Mouse (Mus musculus): Measurements from ENCODE around the gene St8sia6.

Gene St8sia6

DNA sequence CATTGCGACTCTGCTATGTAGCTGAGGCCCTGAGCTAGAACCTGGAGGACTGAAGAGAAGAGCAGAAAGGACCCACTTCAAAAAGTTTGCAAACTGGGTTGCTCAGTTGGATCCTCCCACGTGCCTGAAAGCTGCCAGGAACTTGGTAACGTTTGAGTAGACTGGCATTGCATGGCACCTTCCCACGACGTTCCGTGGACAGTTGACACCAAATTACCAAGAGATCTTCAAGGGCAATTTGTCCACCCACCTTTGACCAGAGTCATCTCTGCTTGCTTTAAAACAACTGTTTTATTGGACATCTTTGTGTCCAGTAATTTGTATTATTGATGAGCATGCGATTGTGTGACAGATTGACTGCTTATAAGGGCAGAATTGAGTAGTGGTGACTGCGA, at the start of gene St8sia6:
Gene St8sia6 (minus strand): TSS at position 96 of the 395 bp plus-strand sequence.
- no peak for DNase-seq

DNA sequence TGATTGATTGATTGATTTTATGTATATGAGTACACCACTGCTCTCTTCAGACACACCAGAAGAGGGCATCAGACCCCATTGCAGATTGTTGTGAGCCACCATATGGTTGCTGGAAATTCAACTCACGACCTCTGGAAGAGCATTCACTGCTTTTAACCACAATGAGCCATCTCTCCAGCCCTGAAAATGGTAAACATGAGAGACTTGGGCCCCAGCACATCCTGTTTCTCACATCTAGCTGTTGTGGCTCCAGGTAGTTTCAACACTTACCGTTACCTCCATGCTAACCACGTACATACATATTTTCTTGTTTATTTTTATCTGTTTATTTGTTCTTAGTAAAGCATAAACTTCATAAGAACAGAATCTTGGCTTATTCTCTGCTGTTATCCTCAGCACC, 42.4 kb upstream of the St8sia6 start:
- no peak for DNase-seq

DNA sequence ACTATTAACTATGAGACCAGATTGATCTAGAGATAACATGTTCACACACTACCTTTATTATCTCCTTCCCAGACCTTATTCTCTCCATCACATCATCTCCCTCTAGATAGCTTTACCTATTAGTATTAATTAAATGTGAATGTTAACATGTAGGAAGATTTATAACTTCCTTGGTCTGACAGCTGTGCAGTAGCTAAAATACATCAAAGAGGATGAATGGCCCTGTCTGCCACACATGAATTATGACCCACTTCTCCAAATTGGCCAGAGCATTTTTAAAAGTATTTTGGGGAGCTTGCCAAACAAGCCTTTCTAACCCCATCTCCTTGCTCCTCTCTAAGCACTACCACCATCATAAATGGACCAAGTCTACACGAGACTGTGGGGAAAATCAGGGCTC, 41.1 kb upstream of the St8sia6 start:
- no peak for DNase-seq

DNA sequence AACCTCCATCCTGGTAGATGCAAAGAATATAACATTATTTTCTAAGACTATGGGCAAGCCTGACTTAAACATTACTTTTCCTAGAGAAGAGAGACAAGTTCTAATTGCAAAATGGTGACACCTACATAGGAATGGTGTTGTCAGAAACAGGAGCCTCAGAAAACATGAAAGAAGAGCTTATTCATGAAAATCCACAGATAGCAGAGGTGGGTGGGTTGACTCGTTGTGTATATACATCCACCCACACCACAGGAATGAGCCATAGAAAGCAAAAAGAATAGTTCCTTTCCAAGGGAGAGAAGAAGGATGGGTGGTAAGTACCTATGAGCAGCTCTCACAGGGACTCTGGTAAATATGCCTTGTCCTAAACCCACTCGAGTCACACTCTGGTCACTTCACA, 22.8 kb upstream of the St8sia6 start:
- no peak for DNase-seq

DNA sequence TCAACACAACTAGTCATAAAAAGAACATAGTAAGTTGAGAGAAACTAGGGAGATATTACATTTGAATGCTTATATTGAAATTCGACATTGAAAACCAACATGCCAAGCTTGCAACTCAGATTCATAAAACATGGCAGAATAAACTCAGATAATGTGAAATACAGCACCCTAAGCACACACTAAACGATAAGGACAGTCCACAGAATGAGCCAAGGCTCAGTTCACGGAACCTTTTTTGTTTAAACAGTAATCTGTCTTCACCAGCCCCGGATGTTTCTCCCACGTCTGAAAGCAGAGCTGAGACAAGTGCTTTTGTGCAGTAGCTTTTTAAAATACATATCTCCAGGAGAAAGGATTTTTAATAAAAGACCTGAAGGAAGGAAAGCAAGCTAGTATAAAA, 14.7 kb upstream of the St8sia6 start:
- DNase-seq, result no peak

- no peak for DNase-seq
Observed at GRCm38 (mm10) chr2:13808008-13808407, 14.1 kb upstream of the St8sia6 start.

DNA sequence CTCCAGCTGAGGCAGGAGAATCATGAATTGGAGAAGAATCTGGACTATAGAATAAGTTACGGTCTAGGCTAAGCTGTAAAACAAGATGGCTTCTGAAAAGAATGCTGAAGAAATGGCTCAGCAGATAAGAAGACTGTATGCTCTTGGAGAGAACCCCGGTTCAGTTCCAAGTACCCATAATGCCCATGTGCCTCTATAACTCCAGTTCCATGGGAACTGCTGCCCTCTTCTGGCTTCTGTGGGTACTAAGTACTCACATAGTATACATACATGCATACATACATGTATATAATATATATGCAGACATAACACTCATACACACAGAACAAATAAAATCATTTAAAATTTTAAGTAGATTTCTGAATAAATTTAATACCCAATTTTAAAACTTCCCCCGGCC, 12.3 kb upstream of the St8sia6 start:
- no peak for DNase-seq

DNA sequence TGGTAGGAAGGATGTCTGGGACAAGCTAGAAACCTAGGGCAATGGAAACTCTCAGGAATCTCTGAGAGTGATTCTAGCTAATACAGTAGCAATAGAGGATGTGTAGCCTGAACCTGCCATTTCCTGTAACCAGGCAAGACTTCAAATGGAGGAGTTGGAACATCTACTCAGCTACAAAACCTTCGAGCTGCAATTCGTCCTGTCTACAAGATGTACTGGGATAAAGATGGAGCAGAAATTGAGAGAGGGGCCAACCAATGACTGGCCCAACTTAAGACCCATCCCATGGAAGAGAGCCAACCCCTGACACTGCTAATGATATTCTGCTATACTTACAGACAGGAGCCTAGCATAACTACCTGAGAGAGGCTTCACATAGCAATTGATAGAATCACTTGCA, 6.8 kb upstream of the St8sia6 start:
- no peak for DNase-seq

DNA sequence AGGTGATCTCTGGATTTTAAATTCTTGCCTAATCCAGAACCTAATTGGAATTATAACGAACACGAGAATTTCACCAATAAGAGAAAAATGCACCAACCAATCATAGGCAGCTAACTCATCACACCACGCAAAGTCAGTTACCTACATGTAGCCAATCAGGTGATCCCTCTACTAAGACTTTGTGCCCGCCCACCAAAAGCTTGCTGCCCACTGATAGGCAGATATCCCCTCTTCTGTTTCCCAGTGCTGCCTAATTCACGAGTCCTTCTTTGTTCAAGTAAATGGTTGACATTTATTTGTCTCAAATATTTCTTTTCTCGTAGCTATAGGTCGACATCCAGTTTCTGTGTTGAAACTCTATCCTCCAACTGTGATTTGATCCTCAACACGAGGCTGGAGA, 582 bp upstream of the St8sia6 start:
- no peak for DNase-seq

- peak; percentile 30 to 42 for DNase-seq
Observed at GRCm38 (mm10) chr2:13793054-13793968, 553 bp downstream of the St8sia6 start.

- DNase-seq, result peak in 1 of 2 experiments; percentile 14
Observed at GRCm38 (mm10) chr2:13792256-13793005, 1.4 kb downstream of the St8sia6 start.

DNA sequence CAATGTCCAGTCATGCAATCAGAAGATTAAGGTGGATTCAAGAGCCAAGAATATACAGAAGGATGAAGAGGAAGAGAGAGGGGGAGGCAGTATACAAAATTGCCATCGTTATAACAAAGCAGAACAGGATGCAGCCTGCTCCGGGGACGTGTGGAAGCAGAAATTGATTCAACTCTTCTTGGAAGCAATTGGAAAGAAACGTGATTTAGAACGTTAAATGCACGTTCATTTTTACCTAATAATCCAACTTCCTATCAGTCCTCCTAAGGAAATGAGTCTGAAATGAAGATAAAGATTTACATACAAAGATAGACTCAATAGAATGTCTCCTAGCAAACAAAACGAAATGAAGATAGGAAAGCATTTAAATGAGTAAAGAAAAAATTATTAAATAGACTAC, 2.3 kb downstream of the St8sia6 start:
- no peak for DNase-seq

GRCm38 (mm10) chr2:13789365-13789764, 4.5 kb downstream of the St8sia6 start:
- no peak for DNase-seq

DNA sequence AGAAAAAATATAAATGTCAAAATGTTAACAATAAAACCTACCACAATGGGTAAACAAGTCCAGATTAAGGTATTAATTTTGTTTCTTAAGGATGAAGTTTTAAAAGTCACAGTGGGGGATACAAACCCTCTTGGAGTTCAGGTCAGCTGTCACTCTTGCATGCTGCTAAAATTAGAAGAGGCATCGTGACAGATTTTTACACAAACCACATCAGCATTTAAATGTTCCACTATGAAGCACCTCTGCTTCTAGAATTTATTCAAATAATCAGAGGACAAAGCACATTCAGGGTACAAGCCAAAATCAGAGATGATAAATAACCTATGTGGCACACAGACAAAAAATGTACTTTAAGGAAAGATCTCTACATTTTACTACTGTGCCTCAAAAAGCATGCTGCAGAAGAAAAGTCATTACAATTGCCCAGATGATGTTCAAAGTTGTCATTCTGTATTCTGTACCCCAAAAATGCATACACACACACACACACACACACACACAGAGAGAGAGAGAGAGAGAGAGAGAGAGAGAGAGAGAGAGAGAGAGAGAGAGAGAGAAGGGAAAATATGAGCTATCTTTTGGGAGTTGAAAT, 7.2 kb downstream of the St8sia6 start:
- DNase-seq, result no peak

- peak; percentile 16 to 22 for DNase-seq
Observed at GRCm38 (mm10) chr2:13785992-13786391, 7.9 kb downstream of the St8sia6 start.

DNA sequence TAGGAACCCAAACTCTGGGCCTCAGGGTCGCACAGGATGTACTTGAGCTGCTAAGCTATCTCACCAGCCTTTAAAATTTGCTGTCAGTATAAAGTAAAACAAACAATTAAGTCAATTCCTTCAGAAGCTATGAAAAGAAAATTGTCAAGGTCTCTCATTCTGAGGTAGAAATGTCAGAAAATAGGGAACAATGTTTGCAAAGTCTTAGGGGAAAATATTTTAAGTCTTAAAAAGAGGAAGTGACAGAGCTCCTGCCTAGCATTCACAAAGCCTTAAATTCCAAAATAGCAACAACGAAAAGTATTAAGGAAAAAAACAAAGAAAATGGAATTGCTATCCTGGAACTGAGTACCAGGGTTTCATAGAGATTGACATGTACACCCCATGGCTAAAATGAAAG, 8.6 kb downstream of the St8sia6 start:
- DNase-seq, result no peak

DNA sequence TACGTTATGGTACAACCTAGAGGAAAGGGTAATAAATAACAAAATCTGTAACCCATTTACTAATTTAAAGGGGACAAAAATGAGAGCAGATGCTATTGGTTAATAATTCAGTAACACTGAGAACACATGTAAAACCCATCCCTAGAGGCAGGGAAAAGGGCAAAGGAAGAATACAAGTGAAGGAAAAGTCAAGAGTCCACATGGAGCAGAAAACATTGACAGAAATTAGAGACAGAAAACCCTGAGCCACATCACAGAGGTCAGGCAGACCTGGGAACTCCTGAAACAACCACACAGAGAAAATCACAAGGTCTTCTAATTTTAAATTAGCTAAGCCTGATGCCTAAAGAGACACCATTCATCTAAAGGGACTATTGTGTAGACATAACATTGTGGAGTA, 9.4 kb downstream of the St8sia6 start:
- DNase-seq, result no peak

DNA sequence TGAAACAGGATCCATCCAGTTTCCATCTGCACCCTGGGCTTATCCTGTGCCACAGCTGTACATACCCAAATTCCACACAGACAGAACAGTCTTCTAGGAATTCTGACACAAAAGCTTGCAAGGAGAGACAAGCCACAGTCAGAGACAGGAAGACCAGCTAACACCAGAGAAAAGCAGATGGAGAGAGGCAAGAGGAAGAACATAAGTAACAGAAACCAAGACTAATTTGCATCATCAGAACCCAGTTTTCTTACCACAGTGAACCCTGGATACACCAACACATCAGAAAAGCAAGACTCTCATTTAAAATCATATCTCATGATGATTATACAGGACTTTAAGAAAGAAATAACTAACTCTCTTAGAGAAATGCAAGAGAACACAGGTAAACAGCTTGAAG, 16.8 kb downstream of the St8sia6 start:
- DNase-seq, result no peak

DNA sequence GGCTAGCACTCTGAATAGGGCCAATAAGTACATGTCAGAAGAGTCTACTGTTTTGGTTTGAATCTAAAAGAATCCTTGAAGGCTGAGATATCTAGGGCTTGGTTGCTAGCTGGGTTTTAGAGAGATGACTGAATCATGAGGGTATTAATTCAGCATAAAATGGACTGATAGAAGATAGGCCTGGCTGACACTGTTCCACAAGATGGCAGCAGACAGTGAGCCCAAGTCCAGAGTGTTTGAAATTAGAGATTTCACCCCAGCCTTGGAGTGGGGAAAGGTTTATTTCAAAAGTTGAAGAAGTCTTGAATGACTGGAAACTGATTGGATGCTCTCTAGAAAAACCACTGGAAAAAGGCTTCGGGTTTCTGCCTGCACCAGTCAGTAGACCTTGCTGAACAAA, 17.4 kb downstream of the St8sia6 start:
- DNase-seq, result no peak

- DNase-seq, result no peak
Observed at GRCm38 (mm10) chr2:13775056-13775455, 18.8 kb downstream of the St8sia6 start.

DNA sequence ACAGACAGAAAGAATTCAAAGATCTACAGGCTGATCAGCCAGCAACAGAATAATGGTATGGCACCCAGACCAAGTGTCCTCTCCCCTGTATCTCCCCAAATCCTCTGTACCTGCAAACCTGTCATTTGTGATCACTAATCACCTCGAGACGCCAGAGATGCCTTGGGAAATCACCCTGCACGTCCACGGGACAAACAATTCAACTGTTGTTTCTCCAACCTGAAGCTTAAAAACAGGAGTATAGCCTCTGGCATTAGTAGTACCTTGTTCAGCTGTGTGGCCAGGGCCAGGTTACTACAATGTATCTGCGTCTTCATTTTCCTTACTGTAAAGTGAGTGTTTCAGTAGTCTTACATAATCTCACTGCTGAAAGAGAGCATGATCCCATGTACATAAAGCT, 25.3 kb downstream of the St8sia6 start:
- no peak for DNase-seq

DNA sequence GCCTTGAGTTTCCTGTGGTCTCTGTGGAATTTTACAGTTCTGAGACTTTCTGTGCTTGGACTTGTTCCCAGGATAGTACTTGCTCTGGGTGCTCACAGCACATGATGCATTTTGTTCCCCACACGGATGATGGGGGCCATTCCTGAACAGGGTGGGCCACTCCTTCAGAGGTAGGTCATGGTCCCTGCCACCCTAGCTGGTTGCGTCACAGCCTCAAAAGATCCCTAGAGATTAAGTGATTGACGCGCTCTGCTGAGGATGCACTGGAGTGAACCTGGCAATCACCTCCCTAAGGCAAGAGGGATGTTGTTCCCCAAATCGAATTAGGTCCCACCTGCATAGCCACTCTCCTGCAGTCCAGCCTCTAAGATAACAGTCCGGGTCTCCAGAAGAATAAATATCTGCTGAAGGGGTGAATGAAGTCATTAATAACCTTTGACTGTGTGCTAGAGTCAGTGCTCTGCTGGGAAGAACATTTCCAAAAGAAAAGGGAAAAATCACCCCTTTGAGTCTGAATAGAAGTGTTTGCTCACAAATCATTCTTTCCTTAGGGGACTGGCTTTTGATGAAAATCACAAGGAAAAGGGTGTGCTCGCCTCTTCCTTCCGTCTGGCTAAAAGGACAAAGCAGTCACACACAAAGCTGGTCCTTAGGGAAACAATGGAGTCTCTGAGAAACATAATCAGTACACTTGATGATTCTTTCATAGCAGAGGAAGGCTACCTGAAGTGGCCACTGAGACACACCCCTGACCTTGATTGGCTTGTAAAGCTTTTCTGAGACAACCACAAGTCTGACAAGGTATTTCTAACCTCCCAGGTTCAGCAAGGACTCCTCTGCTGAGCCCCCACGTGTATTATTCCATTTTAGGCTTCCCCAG, 26.1 kb downstream of the St8sia6 start:
- DNase-seq, result no peak

DNA sequence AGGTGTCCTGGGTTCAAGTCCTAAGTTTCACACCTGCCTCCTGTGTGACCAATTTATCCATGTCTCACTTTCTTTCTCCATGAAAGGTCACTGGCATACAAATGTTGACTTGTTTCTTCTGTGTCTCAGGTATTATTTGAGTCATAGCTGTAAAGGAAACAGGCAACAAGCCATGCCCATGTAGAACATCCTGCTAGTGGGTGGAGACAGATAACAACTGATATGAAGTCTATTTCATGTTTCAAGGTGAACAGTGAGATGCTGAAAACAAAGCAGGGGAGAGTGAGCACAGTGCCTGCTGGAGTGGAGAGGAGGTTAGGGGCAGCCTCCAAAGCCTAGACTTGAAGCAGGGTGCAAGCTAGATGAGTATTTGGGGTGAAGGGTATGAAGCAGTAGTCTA, 33.5 kb downstream of the St8sia6 start:
- DNase-seq, result no peak

All from spleen, adult 18-20 months (tissue).